8 mouse cellular contexts compared by ENCODE assay signal in genomic region chr12:85288486-85289156, GRCm38 (mm10). TPM values are rescaled to one million over a fixed set of nuclear protein-coding genes. Genes with fewer than 3 reads are reported as not detected.
DNase-seq lines count a peak whose midpoint lies in the region; ATAC-seq lines count a peak whose summit lies in the region.

TSS of gene Zc2hc1c (plus strand) at chr12:85288591.

- peak within 1 kb of the TSS; percentile 44 for H3K4me3 ChIP-seq in hindbrain, embryonic 14.5 days (replicated peaks; ENCODE audit: low read length)

- ATAC-seq in hindbrain, embryonic 14.5 days (ENCODE audit: low FRiP score): peak; percentile 86

- DNase-seq in MN1 (ENCODE audit: low spot score): peak; percentile 98
- DNase-seq in c-Kit-positive CD71-positive TER-119-positive erythroid progenitor cells, embryonic 14.5 days (ENCODE audit: low spot score): peak; percentile 67
- DNase-seq in frontal cortex, postnatal 36 days (ENCODE audit: low spot score in 2 of 2): peak; percentile 80 to 86
- DNase-seq in hindbrain, embryonic 14.5 days (ENCODE audit: low spot score): peak; percentile 82
- DNase-seq in layer of hippocampus, postnatal 36 days: peak; percentile 58 to 68
- DNase-seq in lung, postnatal 14 days: peak; percentile 91
- DNase-seq in ovary, postnatal 36 days (ENCODE audit: low spot score): peak; percentile 88
- DNase-seq in thymus, postnatal 10 days (ENCODE audit: low spot score in 2 of 2): peak; percentile 11 to 19

- H3K9me3 ChIP-seq in hindbrain, embryonic 14.5 days (ENCODE audit: control insufficient read depth, low read length): no peaks in the 10 kb centered on the region

- H3K27me3 ChIP-seq in hindbrain, embryonic 14.5 days (ENCODE audit: control insufficient read depth, insufficient read depth, low read length): no peaks in the 10 kb centered on the region

- peak within 1 kb of the TSS; percentile 56 for H3K9ac ChIP-seq in hindbrain, embryonic 14.5 days

- H3K4me1 ChIP-seq in hindbrain, embryonic 14.5 days (replicated peaks; ENCODE audit: control insufficient read depth, insufficient read depth, low read length): peaks cover 5% of the 10 kb centered on the region

- peak within 1 kb of the TSS; percentile 87 for H3K4me2 ChIP-seq in hindbrain, embryonic 14.5 days (replicated peaks)

- 3% methylated on average over 31 of the region's 31 CpGs for WGBS in hindbrain, embryonic 14.5 days

- no peak within 1 kb of the TSS for H3K27ac ChIP-seq in hindbrain, embryonic 14.5 days

- H3K36me3 ChIP-seq in hindbrain, embryonic 14.5 days (replicated peaks; ENCODE audit: control insufficient read depth, insufficient read depth): no peaks in the 10 kb centered on the region

RNA-seq across cellular contexts. Expression of gene Zc2hc1c, which starts in this region (rescaled TPM):
- 1.9 and 2.0 TPM in 2 replicates for polyA plus RNA-seq in hindbrain, embryonic 14.5 days (2014; fragmentation: Nextera tagmentation; extraction: Ambion mirVana)
- total RNA-seq in layer of hippocampus, postnatal 36 days (2021): 1 to 10 TPM; 1.0 to 1.2 TPM

Comparison
In these comparisons a context has a peak if more than half of its experiments do, and no peak if none do; other contexts are left out.
1. DNase-seq: peak in every context shown above with its lines; median percentile 98 in MN1; 91 in lung, postnatal 14 days; 88 in ovary, postnatal 36 days; 83 in frontal cortex, postnatal 36 days; 82 in hindbrain, embryonic 14.5 days; 67 in c-Kit-positive CD71-positive TER-119-positive erythroid progenitor cells, embryonic 14.5 days; 63 in layer of hippocampus, postnatal 36 days; 15 in thymus, postnatal 10 days.